Mouse (Mus musculus) cerebellum, adult (tissue): ENCODE measurements around the gene Hrk.
A peak's percentile ranks its signal among the peaks of the same experiment; 100 is the strongest.

Source experiments
- ATAC-seq: cut with Nextera tagmentation; 2 replicates; pipeline ENCODE4 v1.9.2; 2017; ENCODE audit warnings: mild to moderate bottlenecking, moderate library complexity, mixed read lengths; ENCODE audit not compliant: insufficient number of reproducible peaks, low FRiP score, low TSS enrichment

The Hrk gene

GRCm38 (mm10) chr5:118164581-118164980 lies at the start of gene Hrk:
Gene Hrk (plus strand): TSS chr5:118164648.
- no peak for ATAC-seq

DNA sequence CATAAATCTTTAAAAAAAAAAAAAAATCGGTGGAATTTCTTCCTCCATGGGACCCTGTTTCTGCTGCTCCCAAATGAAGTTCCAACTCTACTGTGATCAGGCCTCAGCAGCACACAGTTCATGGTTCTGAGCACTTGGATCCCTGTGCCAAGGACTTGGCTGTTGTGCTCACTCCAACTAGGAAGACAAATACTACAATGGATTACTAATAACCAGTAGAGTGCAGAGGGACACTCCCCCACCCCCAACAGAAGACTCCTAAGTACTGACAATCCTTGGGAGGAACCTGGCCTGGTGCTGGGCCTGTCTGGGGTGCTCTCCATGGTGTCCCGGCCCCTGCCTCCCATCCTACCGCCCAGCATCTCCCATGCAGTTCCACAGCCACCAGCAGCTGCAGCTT lies 46.1 kb upstream of the Hrk start:
- no peak for ATAC-seq

DNA sequence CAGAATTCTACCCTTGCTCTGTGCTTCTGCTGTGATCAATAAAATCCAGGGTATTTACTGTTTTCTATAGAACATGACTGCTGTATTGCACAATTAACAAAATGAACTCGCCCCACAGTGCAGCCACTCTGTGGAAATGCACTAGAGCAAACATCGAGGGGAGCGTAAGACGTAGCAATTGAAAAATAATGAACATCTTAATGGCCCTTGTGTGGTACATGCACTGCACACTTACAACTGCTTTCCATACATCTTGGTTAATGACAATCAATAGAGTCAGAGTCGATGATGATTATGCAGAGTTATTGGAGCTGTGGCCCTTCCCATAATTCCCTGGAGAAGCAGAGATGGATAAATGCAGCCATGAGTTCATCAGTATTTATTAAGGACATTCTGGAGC lies 45.5 kb upstream of the Hrk start:
- no peak for ATAC-seq

- no peak for ATAC-seq
These were observed 43.8 kb upstream of the Hrk start for GRCm38 (mm10) chr5:118120670-118121069.

GRCm38 (mm10) chr5:118121928-118122327 lies 42.5 kb upstream of the Hrk start:
- ATAC-seq: no peak

GRCm38 (mm10) chr5:118123096-118123495 lies 41.4 kb upstream of the Hrk start:
- ATAC-seq: no peak

DNA sequence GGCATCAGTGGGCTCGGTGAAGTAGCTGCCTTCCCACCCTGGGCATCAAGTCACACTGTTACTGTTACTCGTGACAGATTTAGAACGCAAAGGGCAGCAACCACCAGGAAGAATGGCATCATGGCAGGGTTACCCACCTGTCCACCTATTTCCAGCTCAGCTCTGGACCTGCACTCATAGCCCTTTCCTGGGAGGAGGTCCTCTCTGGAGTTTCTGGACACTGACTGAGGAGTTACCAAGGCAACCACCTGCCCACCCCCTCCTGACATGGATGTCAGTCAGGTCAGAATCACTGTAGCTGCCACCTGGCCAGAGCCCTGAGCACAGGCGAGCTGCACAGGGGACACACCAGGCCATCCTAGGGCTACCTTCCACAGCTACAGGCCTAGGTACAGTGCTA lies 37.8 kb upstream of the Hrk start:
- ATAC-seq: peak; percentile 27; the same call in 1 of the 2 replicates

DNA sequence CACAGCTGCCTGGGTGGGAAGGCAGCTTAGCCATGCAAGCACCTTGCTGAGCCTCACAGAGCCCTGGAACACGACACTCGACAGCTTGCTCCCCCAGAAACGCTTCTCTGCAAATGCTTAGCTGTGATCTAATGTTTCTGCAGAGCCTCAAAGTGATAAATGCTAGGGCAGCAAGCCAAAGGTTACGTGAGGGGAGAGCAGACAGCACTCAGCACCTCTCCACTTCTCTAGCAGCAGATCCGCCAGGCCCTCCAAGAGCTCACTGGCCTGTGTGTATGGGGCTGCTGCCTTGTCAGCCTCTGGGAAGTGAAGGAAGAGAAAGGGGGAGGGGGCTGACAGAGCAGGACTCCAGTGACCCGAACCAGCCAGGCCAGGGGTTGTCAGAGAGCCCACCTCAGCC lies 36.2 kb upstream of the Hrk start:
- ATAC-seq: no peak

DNA sequence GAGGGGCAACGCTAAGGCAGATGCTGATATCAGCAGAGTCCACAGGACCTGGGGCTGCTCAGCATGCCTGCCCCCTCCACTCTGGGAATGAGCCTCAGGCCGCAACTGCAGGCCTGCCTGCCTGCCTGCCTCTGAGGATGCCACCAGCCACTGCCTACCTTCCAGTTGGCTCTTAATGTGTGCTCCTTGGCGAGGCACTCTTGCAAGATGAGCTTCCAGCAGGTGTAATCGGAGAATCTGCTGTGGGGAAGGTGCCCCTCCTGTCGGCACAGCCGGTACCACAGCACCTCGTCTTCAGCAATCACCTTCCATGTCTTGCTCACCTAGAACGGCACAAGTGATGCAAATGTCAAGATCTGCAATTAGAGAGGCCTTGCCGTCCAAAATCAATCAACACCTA lies 35.8 kb upstream of the Hrk start:
- ATAC-seq: no peak

DNA sequence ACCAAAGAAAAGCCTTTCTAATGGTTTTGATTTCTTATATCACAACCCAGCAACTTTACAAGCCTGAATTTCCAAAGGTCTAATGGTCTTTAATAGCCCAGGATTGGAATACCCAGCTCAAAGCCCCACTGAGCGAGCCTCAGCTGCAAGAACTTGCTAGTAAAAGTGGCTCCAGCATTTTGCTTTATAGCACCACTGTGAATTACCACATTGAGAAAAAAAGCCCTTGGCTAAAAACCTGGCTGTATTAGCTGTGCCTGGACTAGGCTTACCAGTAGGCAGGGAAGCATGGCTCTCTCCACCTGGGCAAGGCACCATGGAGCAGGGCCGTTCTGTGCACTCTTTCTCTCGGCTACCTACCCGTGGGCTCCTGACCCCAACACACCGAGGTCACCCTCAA lies 28.1 kb upstream of the Hrk start:
- no peak for ATAC-seq

DNA sequence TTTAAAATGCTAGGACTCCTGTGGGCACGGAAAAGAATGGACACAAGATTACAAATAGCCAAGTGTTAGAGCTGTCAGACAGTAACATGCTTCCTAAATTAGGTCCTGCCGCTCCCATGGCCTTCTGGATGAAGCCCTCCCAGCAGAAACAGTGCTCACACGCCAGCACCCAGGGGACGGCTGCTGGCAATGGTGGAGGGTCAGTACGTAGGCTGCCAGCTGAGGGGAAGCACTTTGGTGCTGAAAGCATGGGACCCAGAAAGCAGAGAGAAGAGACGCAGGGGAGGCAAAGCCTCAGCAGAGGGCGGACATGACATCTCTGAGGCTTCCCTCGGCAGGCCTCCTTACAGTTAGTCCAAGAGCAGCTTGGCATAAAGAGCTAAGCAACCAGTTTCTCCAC lies 24.8 kb upstream of the Hrk start:
- no peak for ATAC-seq

GRCm38 (mm10) chr5:118142471-118142870 lies 22.0 kb upstream of the Hrk start:
- no peak for ATAC-seq

GRCm38 (mm10) chr5:118143211-118144026 lies 21.0 kb upstream of the Hrk start:
- no peak for ATAC-seq

GRCm38 (mm10) chr5:118144327-118144726 lies 20.1 kb upstream of the Hrk start:
- ATAC-seq: no peak

DNA sequence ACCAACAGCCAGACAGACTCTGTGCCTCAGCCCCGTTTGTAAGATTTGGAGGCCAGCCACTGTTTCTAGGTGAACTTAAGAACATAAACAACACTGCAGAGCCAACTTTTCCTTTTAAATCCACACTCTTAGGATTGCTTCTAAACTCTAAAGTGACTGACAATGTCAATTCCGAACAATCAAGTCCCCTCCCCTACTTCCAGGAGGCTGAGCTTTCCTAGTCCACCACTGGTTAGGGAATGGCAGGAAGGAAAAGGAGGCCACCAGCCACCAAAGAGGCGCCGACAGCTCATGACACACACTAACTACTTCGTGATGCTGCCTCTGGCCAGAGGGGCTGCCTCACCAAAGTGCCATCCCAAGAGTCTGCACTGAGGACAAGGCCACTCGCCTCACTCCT lies 19.7 kb upstream of the Hrk start:
- no peak for ATAC-seq

- ATAC-seq: no peak
These were observed 19.0 kb upstream of the Hrk start for GRCm38 (mm10) chr5:118145458-118145857.

DNA sequence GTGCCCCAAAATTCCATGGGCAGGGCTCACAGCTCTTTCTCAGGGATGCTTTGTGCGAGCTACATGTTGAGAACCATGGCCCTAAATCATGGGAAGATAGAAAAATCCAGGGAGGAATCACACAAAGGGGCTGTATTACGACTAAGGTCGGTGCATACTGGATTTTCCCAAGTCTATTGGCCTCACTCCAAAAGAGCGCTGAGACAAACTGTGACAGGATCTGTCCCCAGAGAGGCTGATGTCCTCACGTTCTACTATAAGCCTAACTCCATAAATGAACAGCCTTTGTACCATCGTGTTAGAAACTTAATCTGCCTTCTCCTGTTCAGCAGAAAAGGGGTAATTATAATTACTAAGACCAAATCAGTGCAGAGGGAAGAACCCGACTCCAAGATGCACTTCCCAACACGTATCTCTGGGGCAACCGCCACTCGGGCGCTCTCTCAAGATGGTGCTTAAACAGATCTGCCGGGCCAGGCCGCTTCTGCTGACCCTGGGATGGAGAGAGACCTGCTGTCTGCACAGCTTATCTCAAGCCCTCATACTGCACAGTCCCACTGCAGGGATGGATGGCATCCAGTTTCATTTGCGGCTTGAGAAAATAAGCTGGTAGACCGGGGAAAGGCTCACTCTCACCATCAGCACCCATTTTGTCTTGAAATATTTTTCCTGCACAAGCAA lies 18.3 kb upstream of the Hrk start:
- no peak for ATAC-seq

- no peak for ATAC-seq
These were observed 17.2 kb upstream of the Hrk start for GRCm38 (mm10) chr5:118147264-118147663.

- ATAC-seq: no peak
These were observed 14.7 kb upstream of the Hrk start for GRCm38 (mm10) chr5:118149711-118150110.

GRCm38 (mm10) chr5:118154839-118155564 lies 9.4 kb upstream of the Hrk start, which contains the start of gene Fbxw8:
Gene Fbxw8 (minus strand): TSS chr5:118155464.
- ATAC-seq: peak; percentile 78; the same call in 1 of the 2 replicates

- ATAC-seq: no peak
These were observed 8.9 kb upstream of the Hrk start for GRCm38 (mm10) chr5:118155565-118155947.
